Mouse (Mus musculus) hindbrain, embryonic 14.5 days (tissue): ENCODE measurements around the gene Catsper3. TPM values are rescaled to one million over a fixed set of nuclear protein-coding genes. Genes with fewer than 3 reads are reported as not detected.

Source experiments
- ATAC-seq: fragments of 200-750 bp; cut with Nextera tagmentation; 2 replicates; pipeline ENCODE4 v1.8.0; 2017; ENCODE audit warnings: moderate number of reproducible peaks, mild to moderate bottlenecking, moderate TSS enrichment, moderate library complexity; ENCODE audit not compliant: low FRiP score
- DNase-seq: peaks from one replicate; pipeline ENCODE4 v3.0.0-alpha.2; 2015; ENCODE audit warnings: low spot score
- H3K27ac ChIP-seq: fragments of 300-500 bp; sonication (generic); 2 replicates; pipeline ENCODE4 v1.5.1; 2014; ENCODE audit warnings: mild to moderate bottlenecking, moderate library complexity
- H3K27me3 ChIP-seq: fragments of 300-500 bp; sonication (generic); 2 replicates; pipeline ENCODE4 v1.6.1; 2014; ENCODE audit warnings: mild to moderate bottlenecking, low read length, mixed read lengths; ENCODE audit not compliant: control insufficient read depth, insufficient read depth
- H3K36me3 ChIP-seq: fragments of 300-500 bp; sonication (generic); replicated peaks from 2 replicates; pipeline ENCODE4 v1.6.1; 2014; ENCODE audit not compliant: control insufficient read depth, insufficient read depth
- H3K4me1 ChIP-seq: fragments of 300-500 bp; sonication (generic); replicated peaks from 2 replicates; pipeline ENCODE4 v1.6.1; 2014; ENCODE audit warnings: antibody characterized with exemption, low read length, mixed read lengths; ENCODE audit not compliant: control insufficient read depth, insufficient read depth
- H3K4me2 ChIP-seq: fragments of 300-500 bp; sonication (generic); replicated peaks from 2 replicates; pipeline ENCODE4 v1.6.1; 2014; ENCODE audit warnings: mild to moderate bottlenecking, moderate library complexity
- H3K4me3 ChIP-seq: fragments of 300-500 bp; sonication (generic); replicated peaks from 2 replicates; pipeline ENCODE4 v1.5.1; 2014; ENCODE audit warnings: mild to moderate bottlenecking, low read length
- H3K9ac ChIP-seq: fragments of 300-500 bp; sonication (generic); 2 replicates; pipeline ENCODE4 v1.6.1; 2014
- H3K9me3 ChIP-seq: fragments of 300-500 bp; sonication (generic); 2 replicates; pipeline ENCODE4 v1.6.1; 2016; ENCODE audit warnings: low read length; ENCODE audit not compliant: control insufficient read depth
- whole genome bisulfite sequencing: fragments of 180-500 bp; shearing (Covaris S2); extraction: QIAGEN DNeasy Blood & Tissue Kit; methylation state at CpG from one replicate; pipeline ENCODE4 v1.1.7; 2014; 5-methylcytosine and 5-hydroxymethylcytosine counted together
- polyA plus RNA-seq: library from polyadenylated mRNA; unstranded; fragments of >200 nt; fragmentation: Nextera tagmentation; extraction: Ambion mirVana; gene quantifications from 2 replicates; pipeline ENCODE4 v1.2.1, GENCODE M21; 2014

The Catsper3 gene
- polyA plus RNA-seq, result 0.21 TPM in 1 of 2 replicates, not detected in the other

DNA sequence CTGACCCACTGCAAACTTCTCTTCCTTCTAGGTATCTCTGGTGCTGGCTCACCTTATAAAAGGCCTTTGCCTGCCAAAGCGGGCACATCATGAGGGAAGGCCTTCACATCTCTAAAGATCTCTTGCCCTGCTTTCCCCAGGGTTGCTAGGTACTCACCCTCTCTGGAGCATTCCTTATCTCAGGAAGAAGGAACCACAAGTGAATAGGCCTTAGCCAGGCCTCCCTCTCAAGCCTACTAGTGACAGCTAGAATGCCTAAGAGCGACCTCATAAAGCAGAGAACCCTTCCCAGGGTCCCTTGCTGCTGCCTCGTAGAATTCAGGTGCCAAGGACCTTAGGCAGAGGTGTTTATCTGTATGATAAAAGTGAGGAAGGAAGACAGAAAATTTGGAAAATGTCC, at the start of gene Catsper3:
TSS of gene Catsper3 (plus strand) at position 301 of the 400 bp plus-strand sequence.
- Histone ChIP-seq H3K4me1 (no peaks in the 10 kb centered on the region), H3K27ac (no peak within 1 kb of the TSS), H3K4me3 (no peak within 1 kb of the TSS), H3K27me3 (no peaks in the 10 kb centered on the region), H3K36me3 (no peaks in the 10 kb centered on the region), H3K4me2 (no peak within 1 kb of the TSS), H3K9ac (no peak within 1 kb of the TSS), H3K9me3 (no peaks in the 10 kb centered on the region)
- DNase-seq (no peak), ATAC-seq (no peak)
- WGBS, result 89% methylated on average over 3 of the region's 3 CpGs

DNA sequence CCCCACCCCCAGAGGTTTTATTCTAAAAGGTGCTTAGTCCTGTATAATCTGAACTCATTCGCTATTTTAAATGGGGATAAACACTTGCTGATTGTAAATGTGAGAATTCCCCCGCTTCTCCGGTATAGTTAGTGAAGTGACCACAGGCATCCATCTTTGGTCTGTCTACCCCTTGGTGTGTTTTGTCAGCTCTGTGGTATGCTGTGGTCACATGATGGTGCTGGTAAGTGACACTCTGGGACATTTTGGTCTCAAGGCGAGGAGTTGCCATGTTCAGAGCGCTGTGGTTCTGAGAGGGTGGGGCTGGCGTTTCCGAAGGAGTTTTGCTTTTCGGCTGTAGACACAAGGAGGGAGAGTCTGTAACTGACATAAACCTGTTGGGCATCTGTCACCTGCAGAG, 46.5 kb upstream of the Catsper3 start:
- H3K36me3 ChIP-seq, result no peaks in the 10 kb centered on the region
- ATAC-seq (no peak), DNase-seq (no peak)
- no peaks in the 10 kb centered on the region for H3K9me3 ChIP-seq
- 94% methylated on average over 8 of the region's 8 CpGs for WGBS
- H3K27ac ChIP-seq, result no peak overlapping the region
- H3K4me1 ChIP-seq, result no peaks in the 10 kb centered on the region
- H3K27me3 ChIP-seq, result no peaks in the 10 kb centered on the region
- H3K4me3 ChIP-seq, result no peak overlapping the region
- no peak overlapping the region for H3K4me2 ChIP-seq
- H3K9ac ChIP-seq, result no peak overlapping the region

DNA sequence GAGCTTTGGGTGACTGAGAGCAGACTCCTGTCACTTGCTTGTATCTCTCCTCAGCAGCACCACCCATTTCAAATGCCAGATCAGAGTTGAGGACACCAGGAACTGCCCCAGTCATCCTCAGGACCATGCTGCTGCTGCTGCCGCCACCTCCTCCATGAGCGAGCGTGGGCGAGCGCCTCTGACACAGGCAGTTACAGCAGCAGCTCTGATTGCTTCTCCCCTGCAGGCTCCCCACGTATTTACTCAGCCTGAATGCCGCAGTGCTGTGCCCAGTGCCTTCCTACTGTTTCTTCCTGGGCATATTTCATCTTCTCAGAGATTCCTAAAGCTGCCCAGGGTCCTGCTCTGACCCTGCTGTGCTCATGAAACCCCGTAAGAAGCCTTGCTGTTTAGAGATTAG, 42.1 kb upstream of the Catsper3 start:
- H3K9me3 ChIP-seq, result no peaks in the 10 kb centered on the region
- no peaks in the 10 kb centered on the region for H3K36me3 ChIP-seq
- H3K27me3 ChIP-seq, result no peaks in the 10 kb centered on the region
- DNase-seq, result no peak
- 61% methylated on average over 8 of the region's 8 CpGs for WGBS
- H3K9ac ChIP-seq, result no peak overlapping the region
- no peak overlapping the region for H3K4me3 ChIP-seq
- ATAC-seq, result no peak
- H3K4me2 ChIP-seq, result no peak overlapping the region
- no peak overlapping the region for H3K27ac ChIP-seq
- H3K4me1 ChIP-seq, result no peaks in the 10 kb centered on the region

DNA sequence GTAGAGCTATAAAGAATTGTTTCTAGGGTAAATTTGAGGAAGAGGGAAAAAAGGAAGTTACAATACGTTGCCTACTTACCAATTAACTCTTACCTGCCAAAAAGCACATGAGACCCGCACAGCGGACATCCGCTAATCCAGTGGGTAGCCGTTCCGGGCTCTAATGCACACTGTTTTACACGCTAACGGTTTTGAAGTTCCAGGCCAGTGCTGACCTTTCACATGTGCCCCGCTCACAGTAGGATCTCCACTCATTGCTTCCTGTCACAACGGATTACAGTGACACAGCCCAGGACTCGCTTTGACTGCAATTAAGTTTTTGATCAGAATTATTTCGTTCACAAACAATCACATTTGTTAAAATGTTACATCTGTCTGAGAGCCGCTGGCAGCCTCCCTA, 30.0 kb upstream of the Catsper3 start:
- WGBS, result 82% methylated on average over 13 of the region's 13 CpGs
- no peak overlapping the region for H3K4me2 ChIP-seq

DNA sequence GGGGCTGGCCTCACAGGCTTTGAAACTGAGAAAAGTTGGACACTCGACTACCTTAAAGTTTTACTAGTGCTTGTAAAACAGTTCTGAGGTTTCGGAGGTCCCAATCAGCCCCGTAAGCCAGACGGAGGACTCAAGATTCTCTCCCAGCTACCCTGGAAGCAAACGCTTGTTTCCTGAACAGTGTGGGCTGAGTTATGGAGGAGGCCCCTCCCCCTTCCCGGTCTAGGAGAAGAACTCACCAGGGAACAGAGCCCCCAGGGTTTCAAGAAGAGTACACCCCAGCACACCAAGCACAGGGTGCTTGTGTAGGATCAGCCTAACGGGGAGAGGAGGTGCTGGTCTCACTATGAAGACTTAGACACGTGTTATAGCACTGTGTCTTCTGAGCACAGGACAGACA, 27.6 kb upstream of the Catsper3 start:
- H3K4me2 ChIP-seq, result no peak overlapping the region
- WGBS, result 44% methylated on average over 8 of the region's 8 CpGs

More for the DNA sequence above, 30.0 kb upstream of the Catsper3 start:
- Histone ChIP-seq H3K27ac (no peak overlapping the region), H3K4me1 (no peaks in the 10 kb centered on the region), H3K36me3 (no peaks in the 10 kb centered on the region), H3K9me3 (no peaks in the 10 kb centered on the region), H3K9ac (no peak overlapping the region), H3K27me3 (no peaks in the 10 kb centered on the region), H3K4me3 (no peak overlapping the region)
- no peak for DNase-seq
- ATAC-seq, result no peak

DNA sequence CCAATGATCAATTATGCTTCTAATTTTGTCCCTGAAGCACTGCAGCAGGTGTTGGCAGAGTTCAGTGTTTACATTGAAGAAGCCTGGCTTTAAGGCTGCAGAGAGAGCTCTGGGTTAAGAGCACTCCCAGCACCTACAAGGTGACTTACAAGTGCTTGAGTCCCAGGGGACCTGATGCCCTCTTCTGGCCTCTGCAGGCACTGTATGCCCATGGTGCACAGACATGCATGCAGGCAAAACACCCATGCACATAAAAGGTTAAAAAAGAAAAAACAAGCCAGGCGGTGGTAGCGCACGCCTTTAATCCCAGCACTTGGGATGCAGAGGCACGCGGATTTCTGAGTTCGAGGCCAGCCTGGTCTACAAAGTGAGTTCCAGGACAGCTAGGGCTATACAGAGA, 26.7 kb upstream of the Catsper3 start:
- H3K4me3 ChIP-seq, result no peak overlapping the region
- H3K36me3 ChIP-seq, result no peaks in the 10 kb centered on the region
- DNase-seq (no peak), ATAC-seq (no peak)
- H3K4me1 ChIP-seq, result no peaks in the 10 kb centered on the region
- H3K4me2 ChIP-seq, result no peak overlapping the region
- WGBS, result 89% methylated on average over 6 of the region's 6 CpGs
- H3K27me3 ChIP-seq, result no peaks in the 10 kb centered on the region
- H3K9ac ChIP-seq, result no peak overlapping the region
- H3K9me3 ChIP-seq, result no peaks in the 10 kb centered on the region
- no peak overlapping the region for H3K27ac ChIP-seq

More for the DNA sequence above, 27.6 kb upstream of the Catsper3 start:
- H3K4me3 ChIP-seq, result no peak overlapping the region
- H3K36me3 ChIP-seq, result no peaks in the 10 kb centered on the region
- H3K27me3 ChIP-seq, result no peaks in the 10 kb centered on the region
- H3K27ac ChIP-seq, result no peak overlapping the region
- no peak overlapping the region for H3K9ac ChIP-seq
- H3K4me1 ChIP-seq, result no peaks in the 10 kb centered on the region
- no peak for DNase-seq
- no peak for ATAC-seq
- no peaks in the 10 kb centered on the region for H3K9me3 ChIP-seq

DNA sequence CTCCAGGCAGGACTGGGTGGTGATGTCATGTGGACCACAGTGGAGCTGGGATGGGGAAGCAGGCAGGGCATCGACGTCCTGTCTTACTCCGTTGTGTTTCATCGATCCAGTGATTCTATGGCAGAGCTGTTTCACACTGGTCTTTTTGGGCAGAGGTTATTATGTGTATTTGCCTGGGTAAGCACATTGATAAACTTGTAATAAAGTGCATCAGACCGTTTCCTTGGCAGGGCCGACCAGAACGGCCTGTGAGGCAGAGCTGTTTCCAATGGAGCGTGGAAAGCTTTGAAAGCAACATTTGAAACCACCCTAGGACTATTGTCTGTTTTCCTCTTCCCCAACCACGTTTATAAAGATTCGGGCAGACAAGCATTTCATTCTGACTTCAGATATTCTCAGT, 23.8 kb upstream of the Catsper3 start:
- ATAC-seq, result no peak
- Histone ChIP-seq H3K36me3 (no peaks in the 10 kb centered on the region), H3K27ac (no peak overlapping the region), H3K9ac (no peak overlapping the region), H3K4me2 (no peak overlapping the region), H3K27me3 (no peaks in the 10 kb centered on the region), H3K4me3 (no peak overlapping the region), H3K4me1 (no peaks in the 10 kb centered on the region), H3K9me3 (no peaks in the 10 kb centered on the region)
- 39% methylated on average over 10 of the region's 10 CpGs for WGBS
- no peak for DNase-seq

DNA sequence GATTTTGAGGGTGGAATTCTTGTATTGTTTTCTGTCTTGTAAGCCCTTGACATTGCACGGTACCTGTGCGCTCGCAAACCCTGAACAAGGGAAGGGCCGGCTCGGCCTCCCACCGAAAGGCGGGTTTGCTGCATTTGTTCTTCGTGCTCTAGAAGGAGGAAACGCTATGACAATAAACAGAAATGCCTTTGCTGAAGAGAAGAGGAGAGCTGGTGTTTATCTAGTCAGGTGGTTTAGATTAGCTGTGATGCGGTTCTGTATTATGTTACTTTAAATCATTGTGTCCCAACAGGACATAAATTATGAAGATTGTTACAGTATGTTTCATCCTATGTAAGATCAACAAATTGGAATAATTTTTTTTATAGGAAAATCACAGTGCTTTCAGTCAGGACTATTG, 22.9 kb upstream of the Catsper3 start:
- 75% methylated on average over 10 of the region's 10 CpGs for WGBS
- no peak overlapping the region for H3K9ac ChIP-seq
- H3K27me3 ChIP-seq, result no peaks in the 10 kb centered on the region

DNA sequence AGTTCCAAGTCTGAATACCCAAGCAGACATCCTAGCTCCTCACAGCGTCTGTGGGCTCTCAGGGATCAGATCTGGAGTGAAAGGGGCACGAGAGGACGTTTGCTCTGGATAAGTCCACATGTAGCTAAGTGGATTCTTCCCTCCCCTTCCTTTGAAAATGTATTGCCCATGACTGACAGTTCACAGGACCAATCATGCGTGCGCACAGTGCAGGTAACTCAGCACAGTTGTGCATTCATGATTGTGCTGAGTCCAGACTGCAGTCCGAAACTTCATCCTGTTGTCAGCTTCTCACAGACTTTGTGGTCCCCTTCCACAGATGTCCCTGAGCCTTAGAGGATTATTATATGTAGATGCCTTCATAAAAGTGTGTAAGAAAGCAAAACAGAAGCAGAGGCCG, 10.0 kb upstream of the Catsper3 start:
- Histone ChIP-seq H3K27me3 (no peaks in the 10 kb centered on the region), H3K4me3 (no peak overlapping the region), H3K27ac (no peak overlapping the region), H3K4me1 (no peaks in the 10 kb centered on the region), H3K9me3 (no peaks in the 10 kb centered on the region), H3K4me2 (no peak overlapping the region), H3K36me3 (no peaks in the 10 kb centered on the region), H3K9ac (no peak overlapping the region)
- ATAC-seq (no peak), DNase-seq (no peak)
- WGBS, result 88% methylated on average over 7 of the region's 7 CpGs

More for the DNA sequence above, 22.9 kb upstream of the Catsper3 start:
- Histone ChIP-seq H3K4me3 (no peak overlapping the region), H3K4me1 (no peaks in the 10 kb centered on the region), H3K27ac (no peak overlapping the region), H3K36me3 (no peaks in the 10 kb centered on the region), H3K4me2 (no peak overlapping the region), H3K9me3 (no peaks in the 10 kb centered on the region)
- ATAC-seq, result no peak
- no peak for DNase-seq

DNA sequence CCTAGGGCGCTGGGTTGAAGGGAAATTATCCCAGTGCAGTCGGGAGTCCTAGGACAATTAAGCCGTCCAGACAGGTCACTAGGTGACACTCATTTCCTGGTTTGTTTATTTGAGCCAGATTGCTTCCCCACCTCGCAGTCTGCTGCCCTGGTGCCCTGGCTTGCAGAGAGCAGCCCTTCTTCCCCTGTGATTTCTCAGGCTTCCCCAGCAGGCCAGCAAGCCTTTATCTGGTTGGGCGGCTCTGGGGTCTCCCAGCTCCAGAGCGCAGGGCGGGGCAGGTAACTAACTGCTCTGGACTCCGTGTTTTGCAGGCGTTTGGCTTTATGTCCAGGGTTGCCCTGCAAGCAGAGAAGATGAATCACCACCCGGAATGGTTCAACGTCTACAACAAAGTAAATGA, 9.3 kb upstream of the Catsper3 start:
- no peaks in the 10 kb centered on the region for H3K4me1 ChIP-seq
- H3K4me2 ChIP-seq, result no peak overlapping the region
- H3K36me3 ChIP-seq, result no peaks in the 10 kb centered on the region
- H3K9me3 ChIP-seq, result no peaks in the 10 kb centered on the region
- 72% methylated on average over 11 of the region's 11 CpGs for WGBS
- H3K4me3 ChIP-seq, result no peak overlapping the region
- H3K27ac ChIP-seq, result no peak overlapping the region
- H3K27me3 ChIP-seq, result no peaks in the 10 kb centered on the region
- no peak overlapping the region for H3K9ac ChIP-seq
- DNase-seq (no peak), ATAC-seq (no peak)
